Mouse (Mus musculus) testis, adult 2 months (tissue): ENCODE data around the gene Usp32.

Experiments used
- CTCF ChIP-seq: fragments of 200-500 bp; IDR thresholded peaks from 2 replicates; pipeline ENCODE4 v1.5.1; 2012; ENCODE audit warnings: low read depth, mild to moderate bottlenecking, inconsistent platforms, low read length, moderate library complexity; ENCODE audit not compliant: control insufficient read depth, insufficient read depth, insufficient replicate concordance
- POLR2A ChIP-seq: fragments of 200-500 bp; IDR thresholded peaks from 2 replicates; pipeline ENCODE4 v1.6.1; 2012; ENCODE audit warnings: low read depth, mild to moderate bottlenecking, inconsistent platforms, low read length, moderate library complexity; ENCODE audit not compliant: control insufficient read depth

GRCm38 (mm10) chr11:84985421-84985820 lies 154.5 kb downstream of the Usp32 start:
- TF ChIP-seq CTCF (no peak), POLR2A (no peak)
